Mouse (Mus musculus): ENCODE results near the gene Apoh. TPM values are rescaled to one million over a fixed set of nuclear protein-coding genes. Genes with fewer than 3 reads are reported as not detected.

Gene Apoh
- total and polyA plus RNA-seq, 3 experiments, result not detected

DNA sequence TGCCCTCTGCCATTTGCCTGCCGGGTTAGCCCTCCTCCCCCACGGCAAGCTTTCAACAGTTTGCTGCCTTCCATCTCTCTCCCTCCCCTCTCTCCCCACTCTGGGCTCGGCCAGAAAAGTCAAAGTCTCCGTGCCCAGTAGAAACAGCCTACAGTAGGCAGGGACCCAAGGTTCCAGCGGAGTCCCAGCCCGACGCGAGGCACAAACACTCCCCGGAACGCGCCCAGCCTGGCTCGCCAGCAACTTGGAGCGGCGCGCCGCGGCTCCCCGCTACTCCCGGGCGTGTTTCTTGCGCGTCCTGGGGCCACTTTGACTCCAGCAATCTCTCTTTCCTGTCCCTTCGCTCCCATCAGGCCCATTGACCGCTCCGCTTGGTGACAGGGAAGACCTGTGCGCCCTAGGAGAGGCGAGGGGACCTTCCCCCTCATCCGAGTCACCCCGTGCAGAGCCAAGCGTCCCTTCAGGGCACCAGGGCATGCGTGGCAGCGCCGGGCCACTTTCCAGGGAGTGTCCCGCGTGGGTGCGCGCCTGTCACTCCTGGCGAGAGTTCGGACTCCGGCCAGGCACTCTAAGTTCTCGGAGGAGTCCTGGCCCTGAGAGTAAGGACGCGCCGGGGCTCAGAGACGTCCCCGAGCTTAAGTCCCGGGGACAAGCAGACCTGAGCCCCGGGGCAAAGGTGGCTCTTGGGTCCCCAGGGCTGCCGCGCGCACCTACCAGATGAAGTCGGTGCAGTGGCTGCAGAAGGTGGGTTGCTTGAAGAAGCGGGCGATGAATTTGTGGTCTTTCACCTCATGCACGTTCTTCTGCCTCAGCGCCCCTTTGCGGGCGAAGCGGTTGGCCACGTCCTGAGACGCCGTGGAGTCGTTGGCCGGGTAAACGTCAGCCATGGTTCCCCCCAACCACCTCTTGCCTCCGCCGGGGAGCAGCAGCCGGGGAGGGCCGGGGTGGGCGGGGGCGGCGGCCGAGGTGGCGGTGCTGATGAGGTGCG, at the start of gene Apoh (continued):
- no peak; the same call in 1 of the 2 replicates for TF ChIP-seq MXI1 (IDR thresholded peaks at IDR 0.05; ENCODE audit: low read depth, low read length)
- TF ChIP-seq POLR2AphosphoS5 (IDR thresholded peaks at IDR 0.05; ENCODE audit: borderline replicate concordance, low read depth, low read length), result no peak
- TF ChIP-seq TBP (IDR thresholded peaks at IDR 0.05; ENCODE audit: low read depth, low read length), result no peak
- TF ChIP-seq ETS1 (IDR thresholded peaks at IDR 0.05; ENCODE audit: low read depth, low read length), result 0 out of 2 replicates have a peak, but pooled peaks have one; percentile 27
- no peak for TF ChIP-seq HCFC1 (IDR thresholded peaks at IDR 0.05; ENCODE audit: low read depth, low read length)
- no peak for TF ChIP-seq JUND (IDR thresholded peaks at IDR 0.05; ENCODE audit: low read depth, low read length)

DNA sequence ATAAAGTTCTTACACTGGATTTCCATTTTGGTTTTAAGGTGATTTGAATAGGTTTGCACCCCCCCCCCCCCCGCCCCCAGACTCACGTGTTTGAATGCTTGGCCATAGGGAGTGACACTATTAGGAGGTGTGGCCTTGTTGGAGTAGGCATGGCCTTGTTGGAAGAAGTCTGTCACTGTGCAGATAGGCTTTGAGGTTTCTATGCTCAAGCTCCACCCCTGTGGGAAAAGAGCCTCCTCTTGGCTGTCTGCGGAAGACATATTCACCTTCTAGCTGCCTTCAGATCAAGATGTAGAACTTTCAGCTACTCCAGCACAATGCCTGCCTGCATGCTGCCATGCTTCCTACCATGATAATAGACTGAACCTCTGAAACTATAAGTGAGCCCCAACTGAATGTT, 49.3 kb upstream of the Apoh start:
- Histone ChIP-seq H3K4me3 (ENCODE audit: control insufficient read depth in 1 of 2, insufficient read depth in 1 of 2, low read depth in 2 of 2, low read length in 2 of 2) (no peak overlapping the region), H3K27me3 (ENCODE audit: control insufficient read depth in 1 of 2, insufficient read depth in 2 of 2, low read length in 2 of 2) (no peaks in the 10 kb centered on the region), H3K4me1 (ENCODE audit: control insufficient read depth in 1 of 2, insufficient read depth in 2 of 2, low read length in 2 of 2) (peaks cover 9 to 21% of the 10 kb centered on the region in 2 experiments), H3K9me3 (replicated peaks; ENCODE audit: insufficient read depth, low read length) (no peaks in the 10 kb centered on the region), H3K9ac (ENCODE audit: control insufficient read depth, low read depth, low read length, poor library complexity, severe bottlenecking) (no peak overlapping the region), H3K36me3 (ENCODE audit: control insufficient read depth in 1 of 2, insufficient read depth in 2 of 2, low read length in 2 of 2) (peaks cover 0 to 28% of the 10 kb centered on the region in 2 experiments; a peak in 2 of 4 replicates), H3K27ac (ENCODE audit: control insufficient read depth, low read depth, low read length) (no peak overlapping the region), H3K79me2 (ENCODE audit: control insufficient read depth, insufficient read depth, low read length, poor library complexity) (no peaks in the 10 kb centered on the region)
- TF ChIP-seq TCF12 (IDR thresholded peaks at IDR 0.05; ENCODE audit: low read depth, low read length) (no peak), SMC3 (IDR thresholded peaks at IDR 0.05; ENCODE audit: low read depth, low read length) (no peak), MAX (IDR thresholded peaks at IDR 0.05; ENCODE audit: low read length) (peak; percentile 18; the same call in 1 of the 2 replicates), MXI1 (IDR thresholded peaks at IDR 0.05; ENCODE audit: low read depth, low read length) (0 out of 2 replicates have a peak, but pooled peaks have one; percentile 18), MEF2A (IDR thresholded peaks at IDR 0.05; ENCODE audit: extremely low read depth, insufficient replicate concordance, low read depth, low read length, poor library complexity, severe bottlenecking) (no peak), POLR2A (IDR thresholded peaks at IDR 0.05; ENCODE audit: control insufficient read depth in 1 of 2, insufficient read depth in 1 of 2, low read depth in 1 of 2, low read length in 2 of 2, poor library complexity in 1 of 2) (no peak), TBP (IDR thresholded peaks at IDR 0.05; ENCODE audit: low read depth, low read length) (no peak), BHLHE40 (IDR thresholded peaks at IDR 0.05; ENCODE audit: borderline replicate concordance, low read depth, low read length) (peak; percentile 14; the same call in 1 of the 2 replicates), ELF1 (IDR thresholded peaks at IDR 0.05; ENCODE audit: low read depth, low read length) (no peak), POLR2AphosphoS2 (IDR thresholded peaks at IDR 0.05; ENCODE audit: low read length) (no peak), TAL1 (IDR thresholded peaks at IDR 0.05; ENCODE audit: low read length) (no peak)
- DNase-seq (ENCODE audit: low read depth, low spot score), result peak; percentile 76

DNA sequence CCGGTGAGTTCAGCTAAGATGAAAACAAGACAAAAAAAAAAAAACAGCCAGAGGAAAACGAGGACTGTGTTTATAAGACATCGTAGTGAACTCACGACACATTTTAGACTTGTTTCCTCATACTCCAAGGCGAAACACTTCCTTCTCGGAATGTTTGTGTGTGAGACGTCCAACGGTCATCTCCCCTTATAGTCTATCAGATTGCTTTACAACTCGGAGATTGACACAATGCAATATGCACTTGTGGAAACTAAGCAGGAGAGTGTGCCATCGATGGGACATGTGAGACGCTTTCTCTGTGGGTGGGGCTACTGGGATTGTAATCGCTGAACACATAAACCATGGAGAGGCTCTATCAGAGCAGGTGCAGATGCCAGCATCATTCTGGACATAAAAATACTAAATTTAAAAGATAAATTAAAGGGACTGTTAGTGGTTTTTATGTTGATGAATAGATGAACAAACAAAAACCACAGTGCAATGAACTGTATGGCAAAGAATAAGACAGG, 48.8 kb upstream of the Apoh start:
- no peak overlapping the region for H3K4me3 ChIP-seq (ENCODE audit: control insufficient read depth in 1 of 2, insufficient read depth in 1 of 2, low read depth in 2 of 2, low read length in 2 of 2)
- H3K27ac ChIP-seq (ENCODE audit: control insufficient read depth, low read depth, low read length), result no peak overlapping the region
- H3K27me3 ChIP-seq (ENCODE audit: control insufficient read depth in 1 of 2, insufficient read depth in 2 of 2, low read length in 2 of 2), result no peaks in the 10 kb centered on the region
- H3K9ac ChIP-seq (ENCODE audit: control insufficient read depth, low read depth, low read length, poor library complexity, severe bottlenecking), result no peak overlapping the region
- no peak for DNase-seq (ENCODE audit: low read depth, low spot score)
- TF ChIP-seq MXI1 (IDR thresholded peaks at IDR 0.05; ENCODE audit: low read depth, low read length), result no peak
- no peak for TF ChIP-seq MEF2A (IDR thresholded peaks at IDR 0.05; ENCODE audit: extremely low read depth, insufficient replicate concordance, low read depth, low read length, poor library complexity, severe bottlenecking)
- no peak for TF ChIP-seq MYB (IDR thresholded peaks at IDR 0.05; ENCODE audit: low read depth, low read length)
- TF ChIP-seq POLR2A (IDR thresholded peaks at IDR 0.05; ENCODE audit: control insufficient read depth in 1 of 2, insufficient read depth in 1 of 2, low read depth in 1 of 2, low read length in 2 of 2, poor library complexity in 1 of 2), result no peak
- no peak for TF ChIP-seq ELF1 (IDR thresholded peaks at IDR 0.05; ENCODE audit: low read depth, low read length)
- no peak for TF ChIP-seq POLR2AphosphoS2 (IDR thresholded peaks at IDR 0.05; ENCODE audit: low read length)
- no peak for TF ChIP-seq UBTF (IDR thresholded peaks at IDR 0.05; ENCODE audit: borderline replicate concordance, insufficient read depth, low read depth, low read length)
- TF ChIP-seq POLR2AphosphoS5 (IDR thresholded peaks at IDR 0.05; ENCODE audit: borderline replicate concordance, low read depth, low read length), result no peak
- no peak for TF ChIP-seq ZMIZ1 (IDR thresholded peaks at IDR 0.05; ENCODE audit: low read depth, low read length)
- no peak for TF ChIP-seq E2F4 (IDR thresholded peaks at IDR 0.05; ENCODE audit: borderline replicate concordance, low read depth, low read length)
- no peak for TF ChIP-seq GATA1 (IDR thresholded peaks at IDR 0.05; ENCODE audit: low read depth, low read length)
- H3K79me2 ChIP-seq (ENCODE audit: control insufficient read depth, insufficient read depth, low read length, poor library complexity), result no peaks in the 10 kb centered on the region
- H3K4me1 ChIP-seq (ENCODE audit: control insufficient read depth in 1 of 2, insufficient read depth in 2 of 2, low read length in 2 of 2), result peaks cover 9 to 20% of the 10 kb centered on the region in 2 experiments
- peaks cover 0 to 28% of the 10 kb centered on the region in 2 experiments; a peak in 2 of 4 replicates for H3K36me3 ChIP-seq (ENCODE audit: control insufficient read depth in 1 of 2, insufficient read depth in 2 of 2, low read length in 2 of 2)
- H3K9me3 ChIP-seq (replicated peaks; ENCODE audit: insufficient read depth, low read length), result no peaks in the 10 kb centered on the region

Measured in MEL (cell line).